Mouse (Mus musculus): Measurements from ENCODE around the gene Bin2.

Bin2 gene

DNA sequence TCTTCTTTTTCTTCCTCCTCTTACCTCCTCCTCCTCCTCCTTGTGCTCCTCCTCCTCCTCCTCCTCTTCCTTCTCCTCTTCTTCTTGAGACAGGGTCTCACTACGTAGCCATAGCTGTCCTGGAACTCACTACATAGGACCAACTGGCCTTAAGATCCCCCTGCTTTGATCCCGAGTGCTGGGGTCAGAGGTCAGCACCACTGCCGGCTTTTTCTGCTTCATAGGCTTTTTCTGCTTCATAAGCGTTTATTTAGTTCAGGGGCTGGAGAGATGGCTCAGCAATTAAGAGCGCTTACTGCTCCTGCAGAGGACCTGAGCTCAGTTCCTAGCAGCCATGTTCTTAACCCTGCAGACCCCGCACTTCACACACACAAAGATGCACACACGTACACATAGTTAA, 12.4 kb upstream of the Bin2 start:
- DNase-seq (ENCODE audit: low read depth, low spot score), result no peak

DNA sequence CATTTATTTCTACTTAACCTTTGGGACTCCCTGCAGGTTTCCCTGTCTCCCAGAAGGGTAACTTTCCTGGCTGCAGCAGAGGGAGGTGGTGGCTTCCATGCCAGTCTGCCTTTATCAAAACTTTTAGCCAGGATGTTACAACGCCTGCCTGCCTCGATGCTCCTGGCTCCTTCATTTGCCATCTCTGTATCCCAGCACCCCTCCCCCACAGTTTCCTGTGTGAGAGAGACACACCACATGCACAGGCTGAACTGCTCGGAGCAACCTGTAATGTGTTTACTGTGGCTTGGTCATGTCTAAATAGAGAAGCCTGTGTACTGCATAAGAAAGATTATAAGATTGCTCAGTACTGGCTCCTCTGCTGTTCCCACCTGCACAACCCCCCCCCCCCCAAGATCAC, 11.0 kb upstream of the Bin2 start:
- DNase-seq (ENCODE audit: low read depth, low spot score), result no peak

GRCm38 (mm10) chr15:100679005-100679404, 9.7 kb upstream of the Bin2 start:
- no peak for DNase-seq (ENCODE audit: low read depth, low spot score)

- no peak for DNase-seq (ENCODE audit: low read depth, low spot score)
These were observed 9.2 kb upstream of the Bin2 start for GRCm38 (mm10) chr15:100678581-100678980.

GRCm38 (mm10) chr15:100677675-100678074, 8.3 kb upstream of the Bin2 start:
- no peak for DNase-seq (ENCODE audit: low read depth, low spot score)

DNA sequence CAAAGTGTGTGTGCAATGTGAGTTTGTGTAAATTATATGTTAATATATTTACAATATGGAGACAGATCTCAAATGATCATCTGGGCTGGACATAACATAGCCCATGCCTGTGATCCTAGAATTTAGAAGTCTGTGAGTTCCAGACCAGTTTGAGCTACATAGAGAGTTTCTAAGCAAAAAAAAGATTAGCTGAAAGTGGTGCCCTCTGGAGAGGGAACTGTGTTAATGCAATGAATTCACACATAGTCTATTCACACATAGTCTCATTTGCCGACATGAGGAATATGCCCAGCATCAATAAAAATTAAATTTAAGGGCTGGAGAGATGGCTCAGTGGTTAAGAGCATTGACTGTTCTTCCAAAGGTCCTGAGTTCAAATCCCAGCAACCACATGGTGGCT, 7.2 kb upstream of the Bin2 start:
- DNase-seq (ENCODE audit: low read depth, low spot score), result peak; percentile 43

DNA sequence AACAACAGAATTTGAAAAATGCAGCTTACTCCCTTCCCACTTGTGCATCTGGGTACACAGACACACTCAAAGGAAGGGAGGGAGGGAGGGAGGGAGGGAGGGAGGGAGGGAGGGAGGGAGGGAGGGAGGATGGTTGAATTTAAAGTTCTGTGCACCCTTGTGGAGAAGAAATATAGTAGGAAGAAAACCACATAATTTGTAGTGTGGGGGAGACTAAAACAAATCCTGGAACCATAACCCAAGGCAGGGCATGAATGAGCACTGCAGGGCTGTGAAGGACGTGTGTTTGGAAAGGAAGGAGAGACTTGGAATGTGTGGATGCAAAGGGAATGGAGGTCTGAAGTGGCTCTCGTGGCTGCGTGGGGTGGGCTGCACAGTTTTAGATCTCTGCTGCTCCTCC, 6.1 kb upstream of the Bin2 start:
- no peak for DNase-seq (ENCODE audit: low read depth, low spot score)

GRCm38 (mm10) chr15:100674566-100674965, 5.2 kb upstream of the Bin2 start:
- no peak for DNase-seq (ENCODE audit: low read depth, low spot score)

DNA sequence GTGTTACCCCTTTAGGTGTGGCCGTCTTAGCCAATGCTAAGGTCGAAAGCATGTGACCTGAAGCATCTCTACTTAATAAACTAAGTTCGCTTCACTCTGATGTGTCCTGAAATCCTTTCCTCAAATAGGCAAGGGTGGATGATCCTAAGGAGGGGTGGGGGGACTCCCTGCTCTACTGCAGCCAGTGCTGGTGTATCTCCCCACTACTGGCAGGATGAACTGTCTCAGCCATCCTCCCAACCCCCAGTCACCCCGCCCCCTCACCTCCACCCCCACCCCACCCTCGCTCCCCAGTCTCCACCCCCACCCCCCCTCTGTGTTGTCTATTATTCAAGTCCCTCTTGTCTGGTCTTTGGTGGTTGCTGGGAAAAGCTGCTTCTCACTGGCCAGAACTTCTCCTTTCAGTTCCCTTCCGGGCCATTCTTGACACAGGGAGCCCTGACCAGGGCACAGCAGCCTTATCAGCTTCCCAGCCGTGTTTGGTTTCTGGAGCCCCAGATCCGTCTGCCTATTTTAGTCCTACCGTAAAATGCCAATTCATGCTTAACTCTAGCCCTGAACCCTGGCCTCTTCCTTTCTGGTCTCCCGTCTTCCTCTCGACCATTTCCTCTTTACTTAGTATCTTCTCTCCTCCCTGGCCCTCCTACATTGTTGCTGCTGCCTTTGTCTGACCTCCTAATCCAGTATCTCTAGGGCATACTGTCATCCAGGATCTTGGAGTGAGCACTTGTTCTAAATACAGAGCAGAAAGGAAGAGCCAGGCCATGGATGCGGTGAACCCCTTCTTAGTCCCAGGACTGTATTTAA, 4.4 kb upstream of the Bin2 start:
- no peak for DNase-seq (ENCODE audit: low read depth, low spot score)

DNA sequence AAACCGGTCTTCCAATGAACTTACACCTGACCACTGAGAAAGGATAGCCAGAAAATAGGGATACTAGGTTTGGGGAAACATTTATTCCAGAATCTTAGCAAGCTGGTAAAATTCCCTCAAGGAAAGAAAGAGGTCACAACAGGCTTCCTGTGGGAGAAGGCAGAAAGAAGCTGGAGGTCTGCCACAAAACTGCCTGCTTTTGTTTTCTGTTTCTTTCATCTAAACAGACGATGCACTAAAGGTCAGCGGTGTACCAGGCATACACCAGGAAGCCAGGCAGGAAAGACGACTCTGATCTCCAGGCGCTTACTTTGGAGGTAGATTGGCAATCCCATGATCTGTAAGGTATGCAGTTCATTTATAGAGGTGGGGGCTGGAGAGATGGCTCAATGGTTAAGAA, 1.5 kb upstream of the Bin2 start:
- DNase-seq (ENCODE audit: low read depth, low spot score), result no peak

GRCm38 (mm10) chr15:100670004-100670403, 651 bp upstream of the Bin2 start:
- DNase-seq (ENCODE audit: low read depth, low spot score), result peak; percentile 78

DNA sequence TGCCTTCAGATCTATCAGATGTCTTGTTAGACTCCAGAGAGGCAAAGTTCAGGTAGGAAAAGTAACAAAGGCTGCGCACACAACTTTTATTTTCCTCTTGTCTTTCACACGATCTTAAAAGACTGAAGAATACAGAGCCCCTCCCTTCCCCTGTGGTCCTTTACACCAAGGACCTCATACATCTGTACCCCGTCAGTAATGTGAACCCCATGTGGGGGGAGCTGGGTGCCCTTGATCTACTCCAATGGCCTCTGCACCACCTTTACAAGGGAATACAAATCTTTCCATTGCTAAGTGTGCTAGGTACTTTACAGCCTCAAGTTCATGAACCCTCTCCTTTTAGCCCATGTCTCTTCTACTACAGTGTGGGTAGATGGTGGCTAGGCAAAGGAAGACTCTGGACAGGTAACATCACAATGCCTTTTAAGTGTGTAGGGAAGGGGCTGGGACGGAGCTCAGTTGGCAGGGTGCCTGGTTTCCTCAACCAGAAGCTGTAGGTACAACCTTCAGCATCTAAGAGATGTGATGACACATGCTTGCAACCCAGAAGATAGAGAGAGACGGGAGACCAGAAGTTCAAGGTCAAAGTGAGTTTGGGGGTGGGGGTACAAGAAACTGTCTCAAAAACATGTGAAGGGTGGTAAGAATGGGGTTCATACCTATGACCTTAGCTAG, 1.3 kb downstream of the Bin2 start:
- DNase-seq (ENCODE audit: low read depth, low spot score), result peak; percentile 66

GRCm38 (mm10) chr15:100667420-100667819, 1.9 kb downstream of the Bin2 start:
- DNase-seq (ENCODE audit: low read depth, low spot score), result no peak

GRCm38 (mm10) chr15:100666851-100667250, 2.5 kb downstream of the Bin2 start:
- peak; percentile 26 for DNase-seq (ENCODE audit: low read depth, low spot score)

DNA sequence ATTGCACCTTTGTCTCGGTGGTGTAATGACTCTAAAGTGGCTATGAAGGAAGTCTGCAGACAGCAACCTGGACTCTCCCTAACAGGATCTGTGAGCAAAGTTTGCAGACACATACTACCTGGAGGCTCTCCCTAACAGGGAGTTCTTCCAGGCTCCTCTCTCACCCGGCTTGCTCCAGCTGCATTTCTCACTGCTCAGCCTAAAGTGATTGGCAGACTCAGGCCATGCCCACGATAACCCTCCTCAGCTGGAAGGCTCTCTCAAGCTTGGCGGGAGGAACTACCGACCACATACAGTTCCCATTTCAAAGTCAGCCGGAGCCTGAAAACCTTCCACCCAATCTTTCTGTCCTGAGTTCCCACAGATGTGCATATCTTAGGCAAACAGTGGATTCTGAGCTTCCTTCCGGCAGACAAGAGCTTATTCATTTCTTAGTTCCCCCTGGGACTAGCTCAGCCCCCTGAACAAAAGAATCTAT, 3.1 kb downstream of the Bin2 start:
- DNase-seq (ENCODE audit: low read depth, low spot score), result peak; percentile 39

GRCm38 (mm10) chr15:100665411-100666218, 3.7 kb downstream of the Bin2 start:
- DNase-seq (ENCODE audit: low read depth, low spot score), result peak; percentile 65

GRCm38 (mm10) chr15:100664813-100665274, 4.5 kb downstream of the Bin2 start:
- peak; percentile 81 for DNase-seq (ENCODE audit: low read depth, low spot score)

DNA sequence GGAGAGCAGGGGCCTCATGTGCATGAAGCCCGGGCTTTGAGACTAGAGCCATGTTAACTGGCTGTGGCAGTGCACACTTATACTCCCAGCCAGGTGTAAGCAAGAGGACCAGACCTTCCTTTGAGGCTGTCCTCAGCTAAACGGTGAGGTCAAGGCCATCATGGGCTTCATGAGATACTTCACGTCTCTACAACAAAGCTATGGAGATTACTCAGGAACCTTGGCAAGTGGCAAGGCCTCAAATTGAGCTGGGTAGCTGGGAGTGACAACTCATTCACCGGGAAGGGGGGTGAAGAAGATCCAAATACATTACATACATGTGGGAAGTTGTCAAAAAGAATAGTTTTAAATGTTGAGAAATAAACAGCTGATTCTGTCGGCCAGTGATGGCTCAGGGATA, 8.5 kb downstream of the Bin2 start:
- no peak for DNase-seq (ENCODE audit: low read depth, low spot score)

- DNase-seq (ENCODE audit: low read depth, low spot score), result no peak
These were observed 9.0 kb downstream of the Bin2 start for GRCm38 (mm10) chr15:100660306-100660705.

GRCm38 (mm10) chr15:100655201-100655600, 14.2 kb downstream of the Bin2 start:
- no peak for DNase-seq (ENCODE audit: low read depth, low spot score)

DNA sequence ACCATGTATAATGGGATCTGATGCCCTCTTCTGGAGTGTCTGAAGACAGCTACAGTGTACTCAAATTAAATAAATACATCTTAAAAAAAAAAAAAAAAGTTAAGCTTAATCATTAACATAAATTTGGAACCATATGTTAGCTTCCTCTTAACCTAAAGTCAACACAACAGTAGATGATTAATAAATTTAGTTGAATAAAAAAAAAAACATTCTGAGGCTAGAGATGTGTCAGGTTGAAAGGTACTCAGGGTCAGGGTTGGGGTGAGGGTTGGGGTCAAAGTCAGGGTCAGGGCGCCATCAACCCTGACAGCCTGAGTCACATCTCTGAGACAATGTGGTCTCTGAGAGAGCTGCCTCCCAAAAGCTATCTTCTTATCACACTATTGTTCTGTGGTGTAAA, 15.1 kb downstream of the Bin2 start:
- DNase-seq (ENCODE audit: low read depth, low spot score), result no peak

DNA sequence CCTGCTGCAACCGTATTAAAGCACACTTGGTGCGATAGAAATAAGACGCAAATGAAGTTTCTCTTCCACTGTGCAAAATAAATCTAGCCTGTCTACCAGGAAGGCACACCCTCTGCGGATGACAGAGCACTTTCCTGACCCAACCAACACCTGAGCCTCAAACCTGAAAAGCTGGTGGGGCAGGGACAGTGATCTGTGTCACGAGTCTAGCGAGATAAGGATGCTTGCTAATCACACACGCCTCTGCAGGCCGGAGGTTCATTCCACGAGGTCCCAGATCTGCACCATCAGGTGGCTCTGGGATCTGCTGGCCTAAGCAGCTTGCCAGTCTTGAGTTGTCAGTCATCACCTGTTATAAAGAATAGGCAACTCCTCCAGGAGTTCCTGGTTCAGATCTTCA, 17.7 kb downstream of the Bin2 start:
- DNase-seq (ENCODE audit: low read depth, low spot score), result no peak

Measured in CD4-positive, CD25-positive, alpha-beta regulatory T cell, adult 2 months (primary cell).